Mouse (Mus musculus) lung, postnatal 0 days (tissue): Measurements from ENCODE around the gene Hhatl.

ENCODE experiments used
- CTCF ChIP-seq: IDR thresholded peaks from 2 replicates; pipeline ENCODE4 v1.5.1; 2016; ENCODE audit warnings: antibody characterized with exemption, mild to moderate bottlenecking
- EP300 ChIP-seq: IDR thresholded peaks from 2 replicates; pipeline ENCODE4 v1.6.1; 2016; ENCODE audit warnings: antibody characterized with exemption, mild to moderate bottlenecking, control low read depth

DNA sequence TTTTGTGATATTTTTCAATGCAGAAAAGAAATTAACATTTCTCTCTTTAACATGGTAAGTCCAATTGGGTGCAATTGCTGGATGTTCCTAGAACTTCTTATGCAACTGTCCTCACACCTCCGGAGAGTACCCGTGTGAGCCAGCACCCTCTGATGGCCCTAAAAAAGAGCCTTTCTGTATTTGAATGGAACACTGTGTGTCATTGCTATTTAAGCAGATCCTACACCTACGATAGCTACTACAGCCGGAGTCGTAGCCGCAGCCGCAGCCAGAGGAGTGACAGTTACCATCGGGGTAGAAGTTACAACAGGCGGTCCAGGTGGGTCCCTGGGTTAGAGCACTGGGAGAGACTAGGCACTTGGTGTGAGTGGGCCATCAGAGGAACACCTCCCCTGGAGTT is 39.5 kb downstream of the Hhatl start:
- no peak for TF ChIP-seq CTCF
- TF ChIP-seq EP300, result no peak
